ENCODE assay signal across 10 mouse cellular contexts in genomic region chr5:86850104-86850503, GRCm38 (mm10). TPM values are rescaled to one million over a fixed set of nuclear protein-coding genes. Genes with fewer than 3 reads are reported as not detected.
DNase-seq lines count a peak whose midpoint lies in the region; ATAC-seq and TF ChIP-seq lines count a peak whose summit lies in the region.
"Had no signal": no experiment of that assay in that cellular context is flagged by ENCODE, and none has a peak within 500 bp of the region (broad histone marks: within the 10 kb centered on the region; RNA-seq: fewer than 3 reads in every experiment).

No protein-coding gene starts in this region.

- no peaks in the 10 kb centered on the region for H3K4me1 ChIP-seq in MEL (ENCODE audit: control insufficient read depth in 1 of 2, insufficient read depth in 2 of 2, low read length in 2 of 2)
- H3K4me1 ChIP-seq: embryonic facial prominence, embryonic 12.5 days; limb, embryonic 13.5 days had no signal

- H3K27ac ChIP-seq in MEL (ENCODE audit: control insufficient read depth, low read depth, low read length) = no peak overlapping the region
- H3K27ac ChIP-seq: embryonic facial prominence, embryonic 12.5 days; limb, embryonic 13.5 days had no signal

- no peak for TF ChIP-seq POLR2A in MEL (IDR thresholded peaks at IDR 0.05; ENCODE audit: control insufficient read depth in 1 of 2, insufficient read depth in 1 of 2, low read depth in 1 of 2, low read length in 2 of 2, poor library complexity in 1 of 2)

- TF ChIP-seq CTCF in MEL (IDR thresholded peaks at IDR 0.05 in 2 of 3, conservative IDR thresholded peaks at IDR 0.05 in 1 of 3; ENCODE audit: control insufficient read depth in 1 of 3, insufficient read depth in 1 of 3, low read depth in 2 of 3, low read length in 3 of 3, poor library complexity in 1 of 3, severe bottlenecking in 1 of 3) = peak; percentile 35 to 80 (median 41)

- no peaks in the 10 kb centered on the region for H3K36me3 ChIP-seq in MEL (ENCODE audit: control insufficient read depth in 1 of 2, insufficient read depth in 2 of 2, low read length in 2 of 2)
- H3K36me3 ChIP-seq: embryonic facial prominence, embryonic 12.5 days; limb, embryonic 13.5 days had no signal

- TF ChIP-seq RAD21 in MEL (IDR thresholded peaks at IDR 0.05; ENCODE audit: low read depth, low read length) = peak; percentile 91

- no peaks in the 10 kb centered on the region for H3K9me3 ChIP-seq in MEL (replicated peaks; ENCODE audit: insufficient read depth, low read length)
- H3K9me3 ChIP-seq: embryonic facial prominence, embryonic 12.5 days; limb, embryonic 13.5 days had no signal

- H3K9ac ChIP-seq in MEL (ENCODE audit: control insufficient read depth, low read depth, low read length, poor library complexity, severe bottlenecking) = no peak overlapping the region
- H3K9ac ChIP-seq: embryonic facial prominence, embryonic 12.5 days; limb, embryonic 13.5 days had no signal

- no peaks in the 10 kb centered on the region for H3K79me2 ChIP-seq in MEL (ENCODE audit: control insufficient read depth, insufficient read depth, low read length, poor library complexity)

- peak; percentile 11 for DNase-seq in layer of hippocampus, adult 9-10 months (ENCODE audit: low spot score)
- DNase-seq in layer of hippocampus, postnatal 36 days = no peak
- peak; percentile 67 for DNase-seq in MEL (ENCODE audit: low read depth, low spot score)
- peak; percentile 6 for DNase-seq in left cerebral cortex, postnatal 4 days
- DNase-seq in T-cell, adult 2 months (ENCODE audit: low spot score) = no peak
- DNase-seq in heart, adult 9 months (ENCODE audit: low spot score in 2 of 2) = no peak

- TF ChIP-seq EP300 in MEL (IDR thresholded peaks at IDR 0.05; ENCODE audit: low read depth in 1 of 2, low read length in 2 of 2) = no peak

- H3K27me3 ChIP-seq in MEL (ENCODE audit: control insufficient read depth in 1 of 2, insufficient read depth in 2 of 2, low read length in 2 of 2) = no peaks in the 10 kb centered on the region
- H3K27me3 ChIP-seq: embryonic facial prominence, embryonic 12.5 days; limb, embryonic 13.5 days had no signal

- H3K4me3 ChIP-seq in MEL (ENCODE audit: control insufficient read depth in 1 of 2, insufficient read depth in 1 of 2, low read depth in 2 of 2, low read length in 2 of 2) = no peak overlapping the region
- H3K4me3 ChIP-seq: embryonic facial prominence, embryonic 12.5 days; limb, embryonic 13.5 days had no signal

- intact Hi-C loops in left cerebral cortex, postnatal 4 days (cut with DNase I) = loop anchor here (10.0 kb wide), 1 partner anchor 295 kb away; the partner anchor contains the start of gene Ugt2b5

- peak; percentile 78 for ATAC-seq in common myeloid progenitor, adult 5-6 weeks (replicated peaks; ENCODE audit: low read depth, poor library complexity, severe bottlenecking)
- no peak for ATAC-seq in activated CD4-positive, CD25-positive, alpha-beta regulatory T cell, adult 4 months

TF ChIP-seq in MEL, 35 proteins besides CTCF, POLR2A, EP300 and RAD21:
- TF ChIP-seq ZC3H11A (IDR thresholded peaks at IDR 0.05; ENCODE audit: low read depth, low read length) (peak; percentile 77; the same call in 1 of the 2 replicates), SMC3 (IDR thresholded peaks at IDR 0.05; ENCODE audit: low read depth, low read length) (peak; percentile 82), TBP (IDR thresholded peaks at IDR 0.05; ENCODE audit: low read depth, low read length) (no peak), ZNF384 (IDR thresholded peaks at IDR 0.05; ENCODE audit: low read depth, low read length) (0 out of 2 replicates have a peak, but pooled peaks have one; percentile 37), UBTF (IDR thresholded peaks at IDR 0.05; ENCODE audit: borderline replicate concordance, insufficient read depth, low read depth, low read length) (no peak), POLR2AphosphoS5 (IDR thresholded peaks at IDR 0.05; ENCODE audit: borderline replicate concordance, low read depth, low read length) (no peak), SIN3A (IDR thresholded peaks at IDR 0.05; ENCODE audit: low read length) (no peak)

RNA-seq across cellular contexts. Expression of gene Ythdc1, which starts 46.1 kb away (rescaled TPM):
- total RNA-seq in layer of hippocampus, postnatal 36 days (2021) = 10 to 100 TPM; 67.3 to 68.1 TPM
- total RNA-seq in MEL (2012; rRNA removed) = 47.6 and 54.6 TPM in 2 replicates
- 10 to 100 TPM; 60.8 to 67.2 TPM for polyA plus RNA-seq in MEL (2012; ENCODE audit: insufficient read depth in 1 of 2, insufficient read length in 2 of 2, low read depth in 1 of 2, low replicate concordance in 2 of 2, missing spikeins in 1 of 2)
- 157 and 173 TPM in 2 replicates for total RNA-seq in common myeloid progenitor, adult 5-6 weeks (2017)
- 10 to 100 TPM; 57.9 to 59.5 TPM for total RNA-seq in left cerebral cortex, postnatal 4 days (2021)
- 10 to 100 TPM; 53.2 to 63.2 TPM for polyA plus RNA-seq in activated CD4-positive, CD25-positive, alpha-beta regulatory T cell, adult 4 months (2017; shearing (Covaris generic))

RNA-seq across cellular contexts. Expression of gene Ugt2b34, which starts 56.6 kb away (rescaled TPM):
- not detected for total RNA-seq in layer of hippocampus, postnatal 36 days (2021)
- total RNA-seq in MEL (2012; rRNA removed) = not detected in 2 replicates
- polyA plus RNA-seq in MEL (2012; ENCODE audit: insufficient read depth in 1 of 2, insufficient read length in 2 of 2, low read depth in 1 of 2, low replicate concordance in 2 of 2, missing spikeins in 1 of 2) = not detected
- not detected in 2 replicates for total RNA-seq in common myeloid progenitor, adult 5-6 weeks (2017)
- not detected for total RNA-seq in left cerebral cortex, postnatal 4 days (2021)
- polyA plus RNA-seq in activated CD4-positive, CD25-positive, alpha-beta regulatory T cell, adult 4 months (2017; shearing (Covaris generic)) = not detected
- polyA plus RNA-seq: embryonic facial prominence, embryonic 12.5 days; limb, embryonic 13.5 days had no signal

Comparison
In these comparisons a context has a peak if more than half of its experiments do, and no peak if none do; other contexts are left out.
1. DNase-seq: peak in layer of hippocampus, adult 9-10 months (single experiment), MEL (single experiment) and left cerebral cortex, postnatal 4 days (single experiment); none in layer of hippocampus, postnatal 36 days (0 of 2), T-cell, adult 2 months (single experiment) and heart, adult 9 months (0 of 2).